Mouse (Mus musculus) layer of hippocampus, postnatal 14 days (tissue): Measurements from ENCODE around the gene Nos1. TPM values are rescaled to one million over a fixed set of nuclear protein-coding genes. Genes with fewer than 3 reads are reported as not detected.

Experiments used
- DNase-seq, 2 experiments: peaks; one replicate each; pipeline ENCODE4 v3.0.0; 2021 to 2022; ENCODE audit warnings: low spot score in 2 of 2, mixed read lengths in 1 of 2
- total RNA-seq, 2 experiments: library from RNA; stranded (reverse); gene quantifications; 2 replicates each; pipeline ENCODE4 v1.2.3; 2021

Nos1 gene
- total RNA-seq, 2 experiments from 2014 or later: 28.6 to 32.0 TPM

DNA sequence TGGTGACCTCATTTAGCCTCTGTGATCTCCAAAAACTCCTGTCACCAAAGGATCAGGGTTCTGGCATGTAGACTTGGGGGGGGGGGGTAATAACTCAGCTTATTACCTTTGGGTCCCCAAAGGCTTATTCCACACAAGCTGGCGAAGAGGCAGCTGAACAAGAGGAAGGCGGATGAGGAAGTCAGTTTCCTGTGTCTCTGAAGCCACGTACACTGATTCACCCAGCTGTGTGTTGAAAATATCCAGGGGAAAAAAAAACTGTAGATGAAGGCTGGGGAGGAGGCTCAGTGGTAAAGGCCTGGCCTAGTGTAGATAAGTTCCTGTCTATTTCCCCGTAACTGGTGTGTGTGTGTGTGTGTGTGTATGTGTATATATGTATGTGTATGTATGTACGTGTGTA lies 110.7 kb downstream of the Nos1 start:
- DNase-seq: no peak

DNA sequence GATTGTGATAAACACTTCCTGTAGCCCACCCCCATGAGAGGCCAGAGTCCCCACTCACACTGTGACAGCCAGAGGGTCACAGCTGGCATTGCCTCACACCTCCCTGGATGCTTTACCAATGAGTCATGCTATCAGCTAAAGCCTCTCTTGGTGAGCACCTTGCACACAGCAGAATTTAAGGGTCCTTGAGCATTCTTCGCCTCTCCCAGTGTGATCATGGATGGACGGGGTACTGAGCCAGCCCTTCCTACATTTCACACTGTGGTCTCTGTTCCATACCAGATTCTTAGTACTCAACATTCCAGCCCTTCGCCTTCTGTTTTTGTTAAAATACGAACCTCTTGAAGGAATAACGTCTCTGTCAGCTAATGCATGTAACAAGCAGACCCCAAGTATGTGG lies 113.2 kb downstream of the Nos1 start:
- DNase-seq: no peak

DNA sequence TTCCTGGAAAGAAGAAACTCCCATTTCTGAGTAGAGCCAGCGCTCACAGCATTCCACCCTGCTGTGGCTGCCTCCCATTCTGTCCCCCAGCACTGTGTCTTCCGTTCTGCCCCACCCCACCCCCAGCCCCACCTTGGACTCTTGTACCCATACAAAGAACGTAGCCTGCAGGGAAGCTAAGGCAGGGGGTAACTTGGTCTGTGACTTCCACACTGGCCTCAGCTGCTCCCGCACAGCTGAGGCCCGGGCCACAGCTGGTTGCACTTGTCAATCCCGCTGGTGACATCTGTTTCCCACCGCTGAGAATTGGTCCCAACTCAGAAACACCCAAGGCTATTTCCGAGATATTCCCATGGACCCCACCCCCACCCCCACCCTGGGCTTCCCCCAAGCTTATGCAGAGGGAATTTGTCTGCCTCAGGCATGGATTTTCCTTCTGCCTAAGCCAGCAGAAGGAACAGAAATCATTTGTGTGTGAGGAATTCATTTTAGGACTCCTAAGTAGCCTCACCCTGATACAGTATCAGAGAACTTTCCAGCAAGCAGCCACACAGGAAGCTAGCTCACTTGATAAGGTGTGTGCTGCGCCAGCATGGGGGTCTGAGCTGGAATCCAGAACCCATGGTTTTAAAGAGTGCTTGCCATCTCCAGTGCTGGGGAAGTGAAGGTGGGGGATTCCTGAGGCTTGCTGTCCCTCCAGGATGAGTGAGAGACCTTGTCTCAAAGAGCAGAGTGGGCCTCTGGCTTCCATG lies 117.4 kb downstream of the Nos1 start:
- DNase-seq: no peak

DNA sequence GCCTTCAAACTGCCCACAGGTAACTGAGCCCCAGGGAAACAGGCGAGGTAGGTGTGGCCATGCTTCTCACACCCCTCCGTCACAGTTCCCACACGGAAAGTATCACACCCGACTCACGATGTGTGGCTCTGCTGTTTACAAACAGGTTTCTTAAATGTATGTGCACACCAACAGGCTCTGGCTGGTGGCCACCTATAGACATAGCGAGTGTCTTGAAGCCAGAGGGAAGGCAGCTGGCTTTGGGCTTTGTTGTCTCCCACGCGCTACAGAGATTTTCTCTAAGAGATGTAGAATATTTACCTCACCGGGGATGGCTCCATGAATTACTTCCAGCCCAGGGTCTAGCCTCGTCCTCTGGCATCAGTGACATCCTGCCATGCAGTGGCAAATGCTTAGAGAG lies 118.5 kb downstream of the Nos1 start:
- no peak for DNase-seq

DNA sequence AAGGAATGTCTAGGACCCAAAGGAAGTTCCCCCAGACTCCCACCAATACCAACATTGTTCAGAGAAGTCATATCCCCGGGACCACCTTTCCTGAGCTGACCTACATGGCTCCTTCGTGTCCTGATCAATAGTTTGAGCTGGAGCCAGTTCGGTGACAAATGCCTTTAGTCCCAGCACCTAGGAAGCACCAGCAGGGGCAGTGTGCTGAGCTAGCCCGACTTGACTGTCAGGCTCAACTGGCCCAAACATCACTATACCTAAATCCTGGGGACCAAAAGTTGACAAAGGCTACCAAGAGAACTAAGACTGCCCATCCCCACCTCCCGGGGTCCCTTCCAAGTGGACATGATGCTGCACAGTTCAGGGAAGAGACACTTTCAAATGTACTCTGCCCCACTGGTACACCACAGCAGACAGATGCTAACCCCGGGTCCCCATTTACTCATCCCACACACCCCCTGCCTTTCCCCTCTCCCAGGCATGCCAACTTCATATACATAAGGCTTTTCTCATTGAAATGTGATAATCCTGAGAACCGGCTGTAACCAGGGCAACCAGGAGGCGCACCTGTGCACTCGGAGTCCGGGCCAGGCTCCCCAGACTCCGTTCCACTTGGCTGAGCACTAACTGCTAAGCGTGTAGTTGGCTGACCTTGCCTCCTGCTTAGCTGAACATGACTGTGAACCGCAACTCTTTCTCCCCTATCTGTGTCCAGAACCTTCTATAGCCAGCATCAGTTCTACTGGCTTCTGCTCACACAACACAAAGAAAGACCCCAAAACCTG lies 120.3 kb downstream of the Nos1 start:
- no peak for DNase-seq

DNA sequence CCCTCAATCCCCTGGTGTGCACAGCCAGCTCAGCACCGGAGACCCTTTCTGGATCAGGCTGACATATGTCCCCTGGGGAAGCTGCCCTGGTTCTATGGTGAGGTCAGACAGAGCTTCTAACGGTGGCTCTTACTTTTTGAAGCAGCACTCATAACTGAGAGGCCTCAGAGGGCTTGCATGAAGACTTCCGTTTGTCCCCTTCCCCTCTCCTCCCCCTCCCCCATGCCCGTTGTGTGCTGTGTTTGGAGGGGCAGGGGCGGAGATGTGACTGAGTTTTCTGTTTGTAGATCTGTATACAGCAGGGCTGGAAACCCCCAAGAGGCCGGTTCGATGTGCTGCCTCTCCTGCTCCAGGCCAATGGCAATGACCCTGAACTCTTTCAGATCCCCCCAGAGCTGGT lies 122.7 kb downstream of the Nos1 start:
- no peak for DNase-seq

DNA sequence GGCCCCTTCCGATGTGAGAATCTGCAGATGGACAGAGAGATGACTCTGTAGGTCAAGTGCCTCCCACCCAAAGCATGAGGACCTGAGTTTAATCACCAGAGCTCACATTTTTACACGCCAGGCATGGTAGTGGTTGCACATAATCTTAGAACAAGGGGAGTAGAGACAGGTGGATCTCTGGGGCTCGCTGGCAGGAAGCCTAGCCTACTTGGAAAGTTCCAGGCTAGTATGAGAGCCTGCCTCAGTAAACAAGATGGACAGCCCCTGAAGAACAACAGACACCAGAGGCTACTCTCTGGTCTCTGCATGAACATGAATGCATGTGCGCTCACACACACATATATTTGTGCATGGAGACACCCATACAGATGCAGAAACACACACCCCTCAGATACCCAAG lies 124.9 kb downstream of the Nos1 start:
- no peak for DNase-seq

DNA sequence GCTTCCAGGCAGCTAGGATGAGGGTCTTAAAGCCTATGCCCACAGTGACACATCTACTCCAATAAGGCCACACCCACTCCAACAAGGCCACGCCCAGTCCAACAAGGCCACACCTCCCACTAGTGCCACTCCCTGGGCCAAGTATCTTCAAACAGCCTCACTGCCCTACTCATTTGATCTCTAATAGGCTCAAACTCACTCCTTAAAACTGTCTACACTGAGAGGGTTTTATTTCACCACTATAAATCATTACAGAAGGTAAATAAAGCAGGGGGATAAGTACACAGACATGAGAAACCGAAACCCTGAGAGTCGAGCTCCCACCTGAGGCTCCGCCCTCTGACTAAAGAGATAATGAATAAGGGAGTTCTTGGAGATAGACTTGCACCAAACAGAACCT lies 128.7 kb downstream of the Nos1 start:
- no peak for DNase-seq

DNA sequence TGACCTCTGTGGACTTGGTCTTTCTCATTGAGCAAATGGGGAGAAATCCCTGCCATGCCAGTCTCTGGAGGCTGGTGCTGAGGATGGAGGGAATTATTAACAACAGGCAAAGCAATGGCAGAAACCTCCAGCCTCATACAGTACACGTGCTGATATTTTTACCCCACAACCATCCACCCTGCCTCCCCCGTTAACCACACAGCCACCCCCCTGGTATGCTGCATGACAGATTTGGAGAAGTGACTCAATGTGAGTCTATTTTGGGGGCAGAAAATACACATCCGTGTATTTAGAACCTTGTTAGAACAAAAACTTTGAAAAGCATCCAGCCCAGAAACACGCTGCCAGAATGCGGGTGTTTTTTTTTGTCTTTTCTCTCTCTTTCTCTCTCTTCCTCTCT lies 135.5 kb downstream of the Nos1 start:
- DNase-seq: peak in 1 of 2 experiments; percentile 38

DNA sequence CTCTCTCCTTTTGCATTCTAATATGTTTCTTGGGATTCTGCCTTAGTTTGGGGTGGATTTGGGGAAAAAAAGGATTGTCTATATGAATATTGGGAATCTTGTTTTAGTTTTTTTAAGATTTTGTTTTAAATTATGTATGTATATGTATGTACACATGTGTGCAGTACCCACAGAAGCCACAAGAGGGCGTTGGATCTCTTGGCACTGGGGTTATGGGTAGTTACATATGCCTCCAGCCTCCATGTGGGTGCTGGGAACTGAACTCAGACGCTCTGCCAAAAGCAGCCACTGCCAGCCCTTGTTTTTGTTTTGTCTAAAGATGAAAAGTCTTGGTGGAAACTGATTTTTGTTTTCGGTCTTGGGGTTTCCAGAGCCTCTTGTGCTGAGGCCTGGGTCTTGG lies 136.1 kb downstream of the Nos1 start:
- no peak for DNase-seq

DNA sequence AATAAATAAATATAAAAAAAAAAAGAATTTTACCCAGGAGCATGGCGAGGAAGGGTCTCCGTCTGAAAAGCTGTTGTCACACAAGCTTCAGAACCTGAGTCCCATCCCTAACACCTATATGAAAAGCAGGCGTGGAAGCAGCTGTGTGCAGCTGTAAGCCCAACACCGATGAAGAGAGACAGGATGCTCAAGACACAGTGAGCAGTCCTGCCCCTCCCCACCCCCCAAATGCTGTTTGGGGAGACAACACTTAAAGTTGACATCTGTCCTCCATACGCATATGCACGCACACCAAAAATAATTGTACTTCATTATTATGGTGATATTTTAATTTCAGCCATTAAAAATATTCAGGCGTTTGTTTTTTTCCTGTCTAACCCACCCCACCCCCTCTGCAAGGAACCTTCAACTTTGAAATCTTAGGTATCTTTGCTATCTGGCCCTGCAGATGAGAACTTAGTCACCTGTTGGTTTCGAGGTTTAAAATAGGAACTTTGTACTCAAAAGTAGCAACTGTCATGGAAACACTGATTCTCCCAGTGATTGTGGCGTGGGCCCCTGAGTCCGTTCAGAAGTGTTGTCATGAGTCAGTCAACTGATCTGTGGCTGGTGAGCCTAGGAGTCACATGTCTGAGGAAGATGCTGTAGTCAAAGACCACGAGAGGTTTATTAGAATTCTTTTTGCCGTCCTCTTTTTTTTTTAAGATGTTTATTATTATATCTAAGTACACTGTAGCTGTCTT lies 141.1 kb downstream of the Nos1 start:
- DNase-seq: no peak

DNA sequence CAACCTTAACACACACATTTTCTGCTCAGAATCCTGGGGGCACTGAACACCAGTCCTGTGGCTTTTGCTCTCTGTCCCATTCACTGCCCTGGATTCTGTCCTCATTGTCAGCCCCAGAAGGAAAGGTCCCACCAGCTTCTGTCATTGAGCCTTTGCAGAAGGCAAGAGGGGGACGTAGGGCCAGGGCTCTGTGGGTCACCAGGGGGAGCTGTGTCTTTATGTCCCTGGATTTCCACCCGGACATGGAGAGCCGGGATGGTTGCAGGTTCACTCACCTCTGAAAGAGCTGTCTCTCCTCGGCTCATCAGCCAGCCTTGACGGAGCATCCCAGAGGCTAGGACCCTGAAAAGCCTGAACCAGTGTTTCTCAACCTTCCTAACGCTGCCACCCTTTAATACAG lies 142.9 kb downstream of the Nos1 start:
- DNase-seq: no peak

DNA sequence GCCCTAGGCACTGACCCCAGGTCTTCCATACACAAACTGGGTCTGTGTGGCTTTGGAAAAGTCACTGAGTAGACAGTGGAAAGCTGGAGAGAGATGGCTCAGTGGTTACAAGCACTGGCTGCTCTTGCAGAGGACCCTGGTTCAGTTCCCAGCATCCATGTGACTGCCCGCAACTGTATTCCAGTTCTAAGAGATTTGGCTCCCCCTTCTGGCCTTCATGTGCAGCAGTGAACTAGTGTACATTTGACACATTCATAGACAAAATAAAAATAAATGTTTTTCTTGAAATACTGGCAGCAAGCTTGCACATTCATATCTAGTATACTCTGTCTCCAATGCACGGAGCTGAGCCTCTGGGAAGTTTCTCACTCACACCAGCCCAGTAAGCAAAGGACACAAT lies 147.7 kb downstream of the Nos1 start:
- DNase-seq: no peak

DNA sequence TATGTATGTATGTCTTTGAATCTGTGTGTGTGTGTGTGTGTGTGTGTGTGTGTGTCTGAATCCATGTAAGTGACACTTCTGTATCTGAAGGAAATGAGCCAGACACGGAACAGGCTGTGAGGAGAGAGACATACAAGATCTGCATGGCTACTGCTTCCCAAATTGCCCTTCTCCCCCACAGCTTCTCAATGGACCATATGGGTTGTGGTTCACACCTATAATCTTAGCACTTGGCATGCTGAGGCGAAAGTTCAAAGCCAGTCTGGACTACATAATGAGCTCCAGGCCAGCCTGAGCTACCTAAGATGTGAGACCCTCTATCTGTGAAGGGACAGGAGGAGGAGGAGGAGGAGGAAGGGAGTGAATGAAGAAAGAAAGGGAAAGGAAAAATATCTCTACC lies 151.4 kb downstream of the Nos1 start:
- no peak for DNase-seq

DNA sequence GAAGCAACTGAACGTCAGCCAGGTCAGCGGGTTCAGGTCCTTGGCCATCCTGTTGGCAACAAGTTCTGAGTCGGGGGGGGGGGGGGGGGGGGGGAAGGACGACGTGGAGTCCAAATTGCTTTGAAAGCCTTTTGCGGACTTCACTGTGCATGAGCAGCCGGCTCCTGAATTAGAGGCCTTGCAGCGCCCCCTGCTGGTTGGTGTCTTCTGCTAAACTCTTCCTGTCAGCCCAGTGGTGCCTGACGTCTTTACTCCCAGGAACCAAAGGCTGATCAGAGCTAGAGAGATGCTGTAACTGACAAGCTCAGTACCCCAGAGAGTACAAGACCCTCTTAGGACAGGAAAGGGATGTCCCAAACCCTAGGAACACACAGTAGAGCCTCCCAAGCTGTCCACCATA lies 152.0 kb downstream of the Nos1 start:
- DNase-seq: peak; percentile 80 to 90

DNA sequence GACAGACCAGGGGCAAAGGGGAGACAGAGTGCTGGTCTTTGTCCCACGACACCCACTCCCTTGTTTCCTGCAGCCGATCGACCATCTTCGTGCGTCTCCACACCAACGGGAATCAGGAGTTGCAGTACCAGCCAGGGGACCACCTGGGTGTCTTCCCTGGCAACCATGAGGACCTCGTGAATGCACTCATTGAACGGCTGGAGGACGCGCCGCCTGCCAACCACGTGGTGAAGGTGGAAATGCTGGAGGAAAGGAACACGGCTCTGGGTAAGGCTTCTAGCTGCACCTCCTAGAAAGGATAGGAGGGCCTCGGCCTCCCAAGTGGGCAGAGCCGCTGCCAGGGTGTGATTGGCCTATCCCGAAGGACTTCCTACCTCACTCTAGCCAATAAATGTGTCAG lies 155.5 kb downstream of the Nos1 start:
- DNase-seq: no peak

DNA sequence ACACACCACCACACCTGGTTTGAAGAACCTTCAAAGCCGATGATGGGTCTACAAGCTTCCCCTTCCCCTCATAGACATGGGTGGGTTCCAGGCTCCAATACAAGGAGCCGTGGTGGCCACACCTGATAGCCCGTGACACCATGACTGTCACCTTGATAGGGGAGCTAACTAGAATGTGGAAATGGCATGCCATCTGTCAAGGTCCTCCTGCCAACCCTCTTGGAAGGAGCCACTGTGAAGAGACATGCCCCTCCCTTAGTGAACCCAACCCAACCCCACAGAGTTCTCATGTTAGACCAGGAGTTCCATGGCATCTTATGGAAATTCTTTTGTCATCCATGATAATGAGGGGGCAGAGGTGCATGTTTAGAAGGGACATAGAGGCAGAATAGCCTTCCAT lies 156.4 kb downstream of the Nos1 start:
- DNase-seq: no peak

DNA sequence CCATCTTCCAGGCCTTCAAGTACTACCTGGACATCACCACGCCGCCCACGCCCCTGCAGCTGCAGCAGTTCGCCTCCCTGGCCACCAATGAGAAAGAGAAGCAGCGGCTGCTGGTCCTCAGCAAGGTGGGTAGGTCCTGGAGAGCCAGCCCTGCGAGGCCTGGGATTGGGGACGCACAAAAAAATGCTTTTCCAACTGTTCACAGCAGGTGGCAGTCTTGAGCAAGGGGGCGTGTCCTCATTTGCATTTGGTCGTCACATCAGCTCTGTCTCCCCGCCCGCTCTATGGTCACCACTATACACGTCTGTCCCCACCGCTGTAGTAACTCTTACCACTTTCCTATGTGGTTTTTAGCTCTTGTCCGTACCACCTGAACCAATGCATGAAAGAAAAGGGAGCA lies 157.3 kb downstream of the Nos1 start:
- peak in 1 of 2 experiments; percentile 28 for DNase-seq

DNA sequence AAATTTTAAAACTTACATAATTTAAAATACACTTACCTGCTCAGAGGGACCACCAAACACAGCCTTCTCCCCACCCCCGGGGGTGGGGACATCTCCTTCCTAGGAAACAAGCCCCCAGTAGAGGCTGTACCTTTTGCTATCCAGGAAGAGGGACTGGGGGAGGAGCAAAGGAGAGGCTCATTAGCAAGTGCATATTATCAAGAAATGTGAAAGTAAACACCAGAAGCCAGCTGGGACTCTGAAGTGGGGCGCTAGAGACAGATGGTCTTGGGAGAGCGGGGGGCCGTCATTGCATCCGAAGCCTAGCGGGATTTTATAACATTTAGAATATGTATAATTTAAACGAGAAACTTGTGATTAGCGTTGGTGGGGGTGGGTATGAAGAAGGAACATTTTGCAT lies 158.6 kb downstream of the Nos1 start:
- DNase-seq: peak in 1 of 2 experiments; percentile 34

DNA sequence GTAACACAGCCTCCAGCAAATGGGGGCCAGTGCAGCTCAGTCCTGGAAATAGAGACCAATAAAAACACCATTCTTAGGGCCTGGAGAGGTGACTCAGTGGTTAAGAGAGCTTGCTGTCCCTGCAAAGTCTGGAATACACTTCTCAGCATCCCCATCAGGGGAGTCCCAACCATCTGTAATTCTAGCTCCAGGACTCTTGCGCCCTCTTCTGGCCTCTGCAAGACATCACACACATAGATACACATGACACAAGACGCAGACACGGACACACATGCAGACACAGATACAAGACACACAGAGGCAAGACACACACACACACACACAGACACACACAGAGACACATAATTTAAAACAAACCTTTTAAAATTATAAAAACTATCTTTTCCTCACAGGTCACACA lies 160.7 kb downstream of the Nos1 start:
- DNase-seq: no peak

DNA sequence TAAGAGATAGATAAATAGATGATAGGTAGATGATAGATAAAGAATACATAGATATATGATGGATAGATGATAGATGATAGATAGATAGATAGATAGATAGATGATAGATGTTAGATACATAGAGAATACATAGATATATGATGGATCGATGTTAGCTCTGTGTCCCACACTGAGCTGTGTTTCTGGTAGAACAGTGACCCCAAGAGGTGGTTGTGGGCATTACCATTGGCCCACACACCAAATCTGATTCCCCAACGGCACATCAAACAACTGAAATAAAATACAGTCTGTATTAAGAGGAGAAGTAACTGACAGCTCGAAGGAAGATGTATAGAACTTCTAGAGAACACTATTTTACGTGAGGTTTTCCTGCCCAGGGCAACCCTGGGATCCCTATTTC lies 165.8 kb downstream of the Nos1 start:
- peak; percentile 58 to 74 for DNase-seq

DNA sequence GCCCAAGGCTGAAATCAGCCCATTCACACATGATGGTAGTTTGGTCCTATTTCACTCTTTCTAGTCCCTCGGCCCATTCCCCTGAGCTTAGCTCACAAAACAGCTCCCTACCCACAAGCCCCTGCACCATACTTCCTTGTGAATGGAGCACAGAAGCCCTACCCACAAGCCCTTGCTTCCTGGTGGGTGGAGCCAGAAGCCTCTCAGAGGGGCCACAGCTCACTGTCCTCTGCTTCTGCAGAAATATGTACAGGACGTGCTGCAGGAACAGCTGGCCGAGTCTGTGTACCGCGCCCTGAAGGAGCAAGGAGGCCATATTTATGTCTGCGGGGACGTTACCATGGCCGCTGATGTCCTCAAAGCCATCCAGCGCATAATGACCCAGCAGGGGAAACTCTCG lies 168.6 kb downstream of the Nos1 start:
- no peak for DNase-seq
